Mouse (Mus musculus) layer of hippocampus, adult 2 months (tissue): Measurements from ENCODE around the gene Ino80d. TPM values are rescaled to one million over a fixed set of nuclear protein-coding genes. Genes with fewer than 3 reads are reported as not detected.

Source experiments
- DNase-seq, 2 experiments: peaks; one replicate each; pipeline ENCODE4 v3.0.0; 2022; ENCODE audit warnings: low spot score in 2 of 2
- H3K27ac ChIP-seq: fragments of 200-600 bp; 2 replicates; pipeline ENCODE4 v1.8.1; 2022
- H3K4me3 ChIP-seq: fragments of 200-600 bp; 2 replicates; pipeline ENCODE4 v1.8.1; 2022; ENCODE audit warnings: mild to moderate bottlenecking
- CTCF ChIP-seq: fragments of 200-600 bp; conservative IDR thresholded peaks from 2 replicates; pipeline ENCODE4 v1.8.1; 2022; ENCODE audit warnings: antibody characterized with exemption, mild to moderate bottlenecking, moderate library complexity
- microRNA-seq, 2 experiments: library from miRNA; unstranded; fragments of <30 nt; microRNA quantifications; one replicate each; pipeline ENCODE4 v1.2.0; 2021
- total RNA-seq, 2 experiments: library from RNA; stranded (reverse); gene quantifications; 2 replicates each; pipeline ENCODE4 v1.2.3; 2021

Ino80d gene
- total RNA-seq, 2 experiments from 2014 or later = 32.9 to 33.0 TPM

GRCm38 (mm10) chr1:62911426-62911825 lies 203.0 kb downstream of the Ino80d start:
- DNase-seq = no peak
- no peak for TF ChIP-seq CTCF
- peak overlapping the region; percentile 46; the same call in 1 of the 2 replicates for H3K27ac ChIP-seq
- H3K4me3 ChIP-seq = no peak overlapping the region

- H3K4me3 ChIP-seq = no peak overlapping the region
- no peak for TF ChIP-seq CTCF
- H3K27ac ChIP-seq = peak overlapping the region; percentile 87
- DNase-seq = no peak
Measured at GRCm38 (mm10) chr1:62909126-62909525, 205.3 kb downstream of the Ino80d start.

- H3K27ac ChIP-seq = peak overlapping the region; percentile 87
- no peak overlapping the region for H3K4me3 ChIP-seq
- DNase-seq = peak; percentile 63 to 80
- no peak for TF ChIP-seq CTCF
Measured at GRCm38 (mm10) chr1:62908508-62908907, 206.0 kb downstream of the Ino80d start.

Small RNA genes lying within 50 kb of the gene (microRNA-seq; reads per million reads assigned to microRNA genes)
- gene Gm24557 = 0 reads per million in 2 experiments
- gene Gm44468 = 0 reads per million in 2 experiments

Other genes with a start within 250 kb of the Ino80d start
- gene Eef1b2, start 62.2 kb upstream of the Ino80d start, total RNA-seq = 100 to 1,000 TPM; 343 to 345 TPM
- 100 to 1,000 TPM; 153 to 155 TPM for gene Ndufs1, start 62.2 kb upstream of the Ino80d start, total RNA-seq
- gene Gpr1, start 99.9 kb upstream of the Ino80d start, total RNA-seq = under 1 TPM; 0.49 to 0.61 TPM
- 10 to 100 TPM; 13.0 to 17.3 TPM for gene Zdbf2, start 158.6 kb upstream of the Ino80d start, total RNA-seq